Mouse (Mus musculus) frontal cortex, postnatal 10 days (tissue): ENCODE results near the gene Plekhg1.

Experiments used
- DNase-seq, 2 experiments: peaks; one replicate each; pipeline ENCODE4 v3.0.0; 2022; ENCODE audit warnings: low spot score in 2 of 2, mixed read lengths in 1 of 2

Gene Plekhg1

GRCm38 (mm10) chr10:3949306-3949705 is 209.1 kb downstream of the Plekhg1 start:
- no peak for DNase-seq

DNA sequence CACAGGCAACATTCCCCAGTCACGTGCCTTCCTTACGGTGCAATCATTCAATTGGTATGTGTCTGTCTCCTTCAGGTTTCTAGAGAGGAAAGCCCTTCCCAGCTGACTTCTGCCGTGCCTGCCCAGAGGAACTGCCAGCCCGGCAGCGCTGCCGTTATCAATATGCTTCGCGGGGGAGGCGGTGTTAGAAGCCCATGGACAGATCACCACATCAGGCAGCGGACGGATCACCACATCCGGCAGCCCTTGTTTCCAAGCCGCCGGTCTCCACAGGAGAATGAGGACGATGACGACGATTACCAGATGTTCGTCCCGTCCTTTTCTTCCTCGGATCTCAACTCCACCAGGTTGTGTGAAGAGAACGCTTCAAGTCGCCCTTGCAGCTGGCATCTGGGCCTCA is 216.3 kb downstream of the Plekhg1 start:
- no peak for DNase-seq

GRCm38 (mm10) chr10:3958591-3958990 is 218.4 kb downstream of the Plekhg1 start:
- no peak for DNase-seq

DNA sequence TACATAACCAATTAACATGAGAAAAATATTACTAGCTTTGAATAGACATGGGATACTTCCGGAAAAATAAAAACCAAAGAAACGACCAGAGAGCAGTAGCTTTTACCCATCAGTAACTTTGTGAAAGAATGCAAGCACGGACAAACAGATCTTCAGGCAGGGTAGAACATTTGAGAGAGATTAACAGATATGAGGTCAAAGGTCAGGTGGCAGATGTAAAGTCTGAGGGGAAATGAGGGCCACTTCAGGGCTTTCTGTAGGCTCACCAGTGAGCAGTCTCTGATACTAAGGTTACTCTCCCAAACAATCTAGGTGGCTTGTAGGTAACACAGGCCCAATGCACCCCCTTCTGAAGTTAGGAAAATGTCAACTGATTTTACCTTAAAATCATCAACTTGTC is 228.9 kb downstream of the Plekhg1 start:
- no peak for DNase-seq

GRCm38 (mm10) chr10:3972237-3972636 is 232.1 kb downstream of the Plekhg1 start:
- DNase-seq, result no peak

DNA sequence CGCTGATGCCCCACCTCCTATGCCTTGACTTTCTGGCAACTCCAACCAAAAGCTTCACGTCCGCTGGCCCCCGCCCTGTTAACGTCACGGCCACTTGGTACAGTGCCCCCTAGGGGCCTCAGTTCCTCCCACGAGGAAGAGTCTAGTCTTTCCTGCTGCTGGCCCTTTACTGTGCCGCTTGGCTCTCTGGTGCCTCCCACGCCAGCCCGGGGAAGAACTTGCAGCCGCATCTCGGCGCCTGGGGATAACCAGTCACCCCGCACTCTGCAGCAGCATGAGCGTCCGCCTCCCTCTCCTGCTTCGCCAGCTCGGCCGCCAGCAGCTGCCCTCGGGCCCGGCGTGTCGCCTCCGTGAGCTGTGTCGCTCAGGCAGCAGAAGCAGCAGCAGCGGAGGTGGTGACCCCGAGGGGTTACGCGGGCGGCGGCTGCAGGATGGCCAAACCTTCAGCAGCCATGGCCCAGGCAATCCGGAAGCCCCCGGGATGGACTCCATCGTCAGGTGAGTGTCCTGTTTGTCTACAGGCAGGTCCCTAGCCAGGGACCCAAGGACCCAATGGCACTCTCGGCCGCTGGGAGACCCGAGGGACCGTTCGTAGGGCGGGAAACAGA is 232.9 kb downstream of the Plekhg1 start, which contains the start of gene Mthfd1l:
Mthfd1l (plus strand) TSS at position 138 of the 608 bp plus-strand sequence.
- peak; percentile 79 to 84 for DNase-seq

- DNase-seq, result peak; percentile 77 to 85
Observed at GRCm38 (mm10) chr10:3973589-3974070, 233.5 kb downstream of the Plekhg1 start.

- DNase-seq, result no peak
Observed at GRCm38 (mm10) chr10:3974380-3974779, 234.2 kb downstream of the Plekhg1 start.

DNA sequence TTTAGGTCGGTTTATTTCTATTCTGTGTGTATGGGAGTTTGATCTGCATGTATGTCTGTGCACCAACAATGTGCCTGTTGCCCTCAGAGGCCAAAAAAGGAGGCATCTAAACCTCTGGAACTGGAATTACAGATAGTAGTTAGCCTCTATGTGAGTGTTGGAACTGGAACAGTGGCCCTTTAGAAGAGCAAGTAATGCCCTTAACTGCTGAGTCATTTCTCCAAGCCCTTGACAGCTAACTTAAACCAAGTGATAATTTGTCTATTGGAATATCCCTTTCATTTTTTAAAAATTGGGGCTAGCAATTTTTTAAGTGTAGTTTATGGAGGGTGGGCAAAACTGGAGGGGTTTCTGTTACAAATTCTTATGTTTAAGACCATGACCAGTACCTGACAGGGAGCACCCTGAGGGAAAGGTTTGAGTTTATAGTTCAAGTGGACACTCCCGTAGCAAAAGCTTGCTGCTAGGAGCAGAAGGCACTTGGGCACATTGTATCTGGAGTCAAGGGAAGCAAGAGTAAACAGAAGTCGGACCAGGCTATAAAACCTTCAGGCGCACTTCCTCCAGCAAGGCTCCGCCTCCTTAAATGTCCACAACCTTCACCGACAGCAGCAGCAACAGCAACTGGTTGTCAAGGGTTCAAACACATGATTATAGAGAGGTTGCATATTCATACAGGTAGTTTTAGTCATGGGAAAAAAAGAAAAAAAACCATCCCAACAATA is 235.9 kb downstream of the Plekhg1 start:
- no peak for DNase-seq

GRCm38 (mm10) chr10:3976623-3977010 is 236.5 kb downstream of the Plekhg1 start:
- DNase-seq, result no peak

GRCm38 (mm10) chr10:3978326-3978725 is 238.2 kb downstream of the Plekhg1 start:
- no peak for DNase-seq

GRCm38 (mm10) chr10:3978792-3979488 is 238.8 kb downstream of the Plekhg1 start:
- DNase-seq, result no peak

DNA sequence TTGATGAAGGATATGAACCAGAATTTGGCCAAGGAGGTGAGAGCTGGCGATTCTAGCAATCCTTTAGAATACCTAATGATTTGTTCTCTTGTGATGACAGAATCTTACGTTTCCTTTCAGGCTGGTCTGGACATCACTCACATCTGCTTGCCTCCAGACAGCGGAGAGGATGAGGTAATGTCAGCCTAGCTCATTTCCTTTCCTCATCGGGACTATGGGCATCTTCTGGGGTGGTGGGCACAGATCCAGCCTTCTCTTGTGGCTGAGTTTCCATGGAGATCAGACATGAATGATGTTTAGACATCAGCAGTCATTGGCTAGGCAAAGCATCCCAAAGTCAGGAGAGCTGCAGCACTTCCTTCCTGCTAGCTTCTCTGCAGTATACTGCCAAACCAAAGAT is 240.1 kb downstream of the Plekhg1 start:
- DNase-seq, result no peak

- no peak for DNase-seq
Observed at GRCm38 (mm10) chr10:3990295-3990883, 250.2 kb downstream of the Plekhg1 start.

GRCm38 (mm10) chr10:3993365-3994102 is 253.4 kb downstream of the Plekhg1 start:
- DNase-seq, result no peak

- DNase-seq, result no peak
Observed at GRCm38 (mm10) chr10:3995277-3995676, 255.1 kb downstream of the Plekhg1 start.

DNA sequence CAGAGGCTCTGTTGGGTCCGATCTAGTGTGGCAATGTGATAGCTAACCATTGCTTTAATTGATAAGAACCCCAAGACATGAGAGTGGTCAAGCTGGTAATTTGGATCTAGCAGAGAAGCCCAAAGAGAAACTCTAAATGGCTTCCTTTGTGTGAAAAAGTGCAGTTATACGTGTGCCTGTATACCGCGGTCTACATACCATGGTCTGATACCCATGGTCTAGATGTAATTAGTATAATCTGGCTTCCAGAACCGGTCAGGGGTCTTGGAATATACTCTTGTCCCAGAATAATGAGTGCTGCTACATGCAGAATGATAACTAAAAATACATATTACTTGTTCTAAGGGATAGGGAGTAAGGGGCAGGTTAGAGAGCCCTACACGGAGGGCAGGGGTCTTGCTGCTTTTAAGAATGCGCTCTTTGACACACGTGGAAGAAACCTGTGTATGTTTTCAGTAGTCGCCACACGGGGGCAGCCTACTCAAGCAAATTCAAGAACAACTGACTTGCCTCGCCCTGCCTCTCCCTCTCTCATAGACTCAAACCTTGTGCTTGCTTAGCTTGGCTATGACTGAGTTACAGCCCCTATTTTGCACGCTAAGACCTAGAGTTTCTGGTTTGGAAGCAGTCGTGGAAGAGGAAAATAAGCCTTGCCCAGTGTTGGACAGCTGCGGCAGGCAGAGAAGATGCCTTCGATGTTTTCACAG is 256.2 kb downstream of the Plekhg1 start:
- peak; percentile 35 to 63 for DNase-seq

DNA sequence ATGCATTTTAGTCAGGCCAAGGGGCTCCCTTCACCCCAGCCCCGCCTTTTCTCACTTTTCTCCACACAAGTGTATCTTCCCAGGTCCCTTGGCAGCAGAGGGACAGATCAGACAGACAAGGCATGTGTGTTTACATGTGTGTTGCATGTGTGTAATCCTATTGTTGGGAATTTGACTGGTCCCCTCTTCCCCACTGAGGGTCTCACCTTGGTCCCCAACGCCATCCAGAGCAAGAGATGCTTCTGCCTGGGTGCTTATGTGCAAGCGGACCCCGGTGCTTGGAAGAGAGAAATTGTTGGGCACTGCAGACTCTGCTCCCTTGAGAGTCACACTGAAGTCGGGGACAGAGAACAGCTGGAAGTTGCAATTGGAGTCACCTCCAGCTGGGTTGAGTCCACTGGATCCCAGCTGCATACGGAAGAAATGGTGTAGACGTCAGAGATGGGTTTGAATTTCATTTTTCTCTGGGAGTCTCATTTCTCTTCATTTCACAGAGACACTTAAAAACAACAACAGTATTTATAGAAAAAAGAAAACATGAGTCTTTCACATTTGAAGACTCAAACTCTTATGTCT is 257.8 kb downstream of the Plekhg1 start:
- no peak for DNase-seq

DNA sequence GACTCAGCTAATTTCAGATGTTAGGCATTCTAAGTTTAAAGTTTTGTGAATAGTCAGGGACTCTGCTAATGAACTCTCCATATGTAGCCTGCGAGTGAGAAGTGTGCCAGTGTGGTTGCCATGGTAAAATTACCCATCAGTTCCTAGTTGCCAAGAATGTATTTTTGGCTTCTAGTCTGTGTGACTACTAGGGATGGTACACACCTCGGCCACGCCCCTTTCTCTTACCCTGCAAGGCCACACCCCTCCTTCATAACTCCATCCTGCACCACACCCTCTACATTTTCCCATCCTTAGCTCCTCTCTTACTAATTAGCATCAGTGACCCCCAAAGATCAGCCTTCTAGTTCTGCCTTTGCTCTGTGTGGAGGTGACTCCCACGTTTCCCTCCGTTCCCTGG is 262.5 kb downstream of the Plekhg1 start:
- DNase-seq, result no peak

DNA sequence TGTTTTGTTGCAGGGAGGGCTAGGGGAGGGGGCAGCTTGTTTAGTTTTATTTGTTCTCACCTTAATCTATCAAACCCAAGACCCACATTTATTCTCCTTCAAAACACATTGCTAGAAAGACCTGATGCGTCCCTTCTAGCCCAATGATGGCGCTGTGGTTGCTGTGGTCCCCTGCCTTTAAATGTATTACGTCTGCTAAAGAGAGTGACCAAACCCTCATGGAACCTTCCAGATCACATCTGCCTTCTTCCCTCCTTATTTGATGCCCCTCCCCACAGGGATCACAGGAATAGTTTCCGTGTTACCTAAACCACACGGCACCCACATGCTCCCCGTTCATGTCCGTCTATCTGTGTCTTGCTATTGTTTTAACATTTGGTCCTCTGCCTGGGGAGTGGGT is 265.0 kb downstream of the Plekhg1 start:
- DNase-seq, result no peak
